Mouse (Mus musculus): ENCODE data around the gene Plcl1.

DNA sequence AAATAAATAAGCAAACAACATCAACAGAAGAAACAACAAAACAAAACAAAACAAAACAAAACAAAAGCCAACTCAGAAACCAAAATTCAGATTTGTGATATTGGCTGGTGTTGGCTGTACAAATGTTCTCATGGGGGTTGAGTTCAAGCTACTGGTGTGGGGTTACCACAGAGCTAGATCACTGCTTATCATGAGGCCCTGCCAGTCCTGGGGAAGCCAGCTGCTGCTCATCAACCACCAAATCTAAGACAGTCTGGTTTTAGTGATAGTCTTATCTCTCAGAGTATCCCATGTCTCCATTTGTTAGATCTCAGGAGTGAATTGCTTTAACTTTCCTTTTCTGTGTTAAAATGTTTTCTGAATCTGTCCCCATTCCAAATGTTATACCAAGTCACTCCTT lies 166.5 kb downstream of the Plcl1 start:
- TF ChIP-seq E2F4 (IDR thresholded peaks at IDR 0.05; ENCODE audit: insufficient replicate concordance, low read depth, low read length) (no peak), ZC3H11A (IDR thresholded peaks at IDR 0.05; ENCODE audit: low read depth, low read length) (no peak), BHLHE40 (IDR thresholded peaks at IDR 0.05; ENCODE audit: low read depth, low read length) (no peak), CTCF (conservative IDR thresholded peaks at IDR 0.05 in 1 of 2, IDR thresholded peaks at IDR 0.05 in 1 of 2; ENCODE audit: low read depth in 2 of 2, low read length in 2 of 2) (no peak), ZNF384 (IDR thresholded peaks at IDR 0.05; ENCODE audit: low read depth, low read length) (no peak), TCF12 (IDR thresholded peaks at IDR 0.05; ENCODE audit: low read depth, low read length) (no peak), HCFC1 (IDR thresholded peaks at IDR 0.05; ENCODE audit: low read depth, low read length) (no peak), TBP (conservative IDR thresholded peaks at IDR 0.05; ENCODE audit: low read depth, low read length) (no peak), POLR2A (IDR thresholded peaks at IDR 0.05; ENCODE audit: low read depth, low read length) (no peak)

All from CH12.LX (cell line).